Mouse (Mus musculus) kidney, adult 18-20 months (tissue): Measurements from ENCODE around the gene Col4a1.

Experiments used
- DNase-seq: peaks from one replicate; pipeline ENCODE4 v3.0.0; 2021

Gene Col4a1

DNA sequence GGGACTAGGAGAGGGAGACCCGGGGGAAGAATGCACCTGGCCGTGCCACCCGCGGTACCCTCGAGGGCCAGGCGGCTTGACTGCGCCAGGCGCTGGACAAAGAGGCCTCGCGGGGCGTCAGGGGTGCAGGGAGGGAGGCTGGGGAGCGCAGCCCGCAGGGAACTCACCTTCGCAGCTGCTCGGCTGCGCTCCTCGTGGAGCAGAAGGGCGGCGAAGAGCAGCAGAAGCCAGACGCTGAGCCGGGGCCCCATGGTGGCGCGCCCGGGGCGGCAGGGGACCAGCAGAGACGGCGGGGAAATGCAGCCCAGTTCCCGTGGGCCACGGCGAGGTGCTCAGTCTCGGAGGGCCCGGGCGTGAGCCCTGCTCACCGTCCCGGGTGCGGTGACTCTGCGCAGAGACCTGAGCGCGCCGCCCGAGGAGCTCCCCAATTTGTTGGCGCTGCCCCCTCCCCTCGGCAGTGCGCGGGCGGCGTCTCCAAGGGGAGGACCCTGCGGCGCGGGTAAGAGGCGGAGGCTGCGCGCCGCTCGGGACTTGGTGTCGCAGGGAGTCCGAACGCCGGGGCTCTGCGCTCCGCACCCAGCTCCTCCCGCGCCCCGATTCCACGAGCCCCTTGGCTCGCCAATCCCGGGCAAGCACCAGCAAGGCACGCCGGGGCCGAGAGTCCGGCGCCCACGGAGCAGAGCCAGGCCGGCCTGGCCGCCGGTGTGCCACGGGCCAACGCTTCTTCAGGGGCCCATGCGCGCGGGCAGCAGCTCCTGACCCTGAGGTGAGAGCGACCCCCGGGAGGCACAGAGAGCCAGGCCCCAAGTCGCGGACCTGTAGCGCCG lies at the start of gene Col4a1, which contains the start of gene Col4a2:
TSS of gene Col4a1 (minus strand) at position 478 of the 827 bp plus-strand sequence.
TSS of gene Col4a2 (plus strand) at position 457 of the 827 bp plus-strand sequence.
- peak; percentile 86 for DNase-seq

DNA sequence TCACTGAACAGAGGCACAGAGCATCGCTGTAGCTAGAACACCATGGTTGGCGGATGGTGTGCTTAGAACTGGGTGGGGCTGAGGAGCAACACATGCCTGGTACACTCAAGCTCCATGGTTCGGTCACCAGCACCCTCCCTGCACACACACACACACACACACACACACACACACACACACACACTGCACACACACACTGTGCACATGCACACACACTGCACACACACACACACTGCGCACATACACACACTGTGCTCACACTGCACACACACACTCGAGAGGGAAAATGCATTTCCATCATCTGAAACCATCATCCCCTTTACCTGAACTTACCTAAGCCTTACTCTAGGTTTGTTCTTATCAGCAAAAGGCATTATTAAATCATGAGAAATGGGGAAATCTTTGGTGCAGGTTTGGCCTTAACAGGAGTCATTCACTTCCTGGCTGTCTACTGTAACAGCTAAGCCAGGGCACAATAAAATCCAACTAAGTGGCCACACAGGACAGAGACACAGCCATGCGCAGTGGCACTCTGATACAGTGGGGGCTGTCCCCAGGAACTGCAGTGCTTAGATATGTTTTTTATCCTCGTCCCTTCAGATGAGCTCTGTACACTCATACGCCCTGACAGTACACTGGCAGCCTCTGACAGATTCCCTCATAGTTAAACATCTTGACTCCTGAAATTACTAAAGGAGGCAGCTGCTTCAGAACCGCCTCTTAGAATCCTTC lies 49.1 kb upstream of the Col4a1 start:
- DNase-seq: no peak

DNA sequence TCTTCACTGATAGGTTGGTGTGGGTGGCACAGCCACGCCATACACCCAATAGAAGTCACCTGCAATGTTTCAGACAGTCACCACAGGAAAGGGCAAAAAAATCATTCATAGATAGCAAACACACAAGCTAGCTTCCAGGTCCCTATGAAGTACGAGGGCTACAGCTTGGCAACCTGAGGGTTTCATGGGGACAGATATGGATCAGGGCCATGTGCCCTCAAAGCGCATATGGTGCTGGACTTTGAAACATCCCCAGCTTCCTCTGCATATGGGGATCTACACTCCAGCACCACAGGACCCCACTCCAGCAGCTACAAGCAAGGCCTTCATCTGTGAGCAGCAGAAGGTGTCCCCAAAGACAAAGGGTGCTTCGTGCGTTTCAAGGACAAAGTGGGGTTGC lies 47.2 kb upstream of the Col4a1 start:
- no peak for DNase-seq

DNA sequence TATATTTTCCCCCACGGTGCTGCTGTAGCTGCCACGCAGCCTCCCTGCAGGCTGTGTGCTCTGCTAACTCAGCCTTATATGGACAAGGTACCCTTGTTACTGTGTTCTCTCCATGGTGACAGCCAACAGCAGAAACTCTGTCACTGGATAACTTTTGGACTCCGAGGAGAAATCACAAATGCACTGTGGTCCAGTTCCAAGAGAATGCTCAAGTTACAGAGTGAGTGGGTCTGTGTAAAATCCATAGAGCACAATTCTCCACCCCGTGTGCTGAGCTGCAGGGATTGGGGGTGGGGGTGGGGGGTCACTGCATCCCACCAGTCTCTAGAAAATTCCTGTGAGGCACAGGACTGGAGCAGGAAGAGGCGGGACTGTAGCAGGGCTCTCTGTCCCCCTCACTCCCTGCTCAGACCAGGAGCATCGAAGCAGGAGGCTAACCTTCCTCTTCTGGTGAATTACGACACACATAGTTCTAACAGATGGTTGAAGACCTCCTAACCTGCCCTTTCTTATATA lies 45.4 kb upstream of the Col4a1 start:
- no peak for DNase-seq

DNA sequence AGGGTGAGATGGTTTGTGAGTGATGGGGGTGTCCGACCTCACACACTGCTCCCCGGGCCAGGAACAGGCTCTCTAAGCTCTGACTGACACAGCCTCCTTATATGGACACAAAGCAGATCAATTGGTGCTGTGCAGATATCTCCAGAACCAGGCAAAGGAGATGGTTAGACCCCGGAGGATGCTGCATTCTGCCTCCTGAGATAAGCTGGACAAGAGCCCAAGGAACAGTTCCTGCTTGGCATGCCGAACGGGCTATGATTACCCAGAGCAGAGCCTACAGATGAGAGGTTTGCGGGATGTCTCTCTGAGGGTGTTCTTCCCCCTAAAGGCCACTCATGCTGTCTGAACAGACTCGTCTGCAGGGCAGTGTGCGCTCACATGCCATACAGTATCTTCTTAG lies 44.1 kb upstream of the Col4a1 start:
- DNase-seq: no peak

DNA sequence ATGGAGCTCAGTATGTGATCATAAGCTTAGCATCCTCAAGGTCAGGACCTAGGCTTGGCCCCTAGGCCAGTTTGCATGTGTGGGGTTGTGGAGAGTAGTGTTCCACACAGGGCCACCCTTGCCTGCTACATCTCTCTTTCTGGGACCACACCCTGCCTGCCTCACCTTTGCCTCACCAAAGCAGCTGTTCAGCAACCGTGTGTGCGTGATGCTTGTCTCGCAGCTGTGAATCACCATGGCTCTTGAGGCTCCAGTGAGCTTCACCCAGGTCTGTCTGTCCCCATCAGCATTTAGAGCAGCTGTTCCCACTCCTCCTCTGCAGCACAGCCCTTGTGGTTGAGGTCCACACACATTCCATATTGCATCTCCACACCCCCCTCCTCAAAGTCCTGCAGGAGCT lies 43.3 kb upstream of the Col4a1 start:
- DNase-seq: no peak

DNA sequence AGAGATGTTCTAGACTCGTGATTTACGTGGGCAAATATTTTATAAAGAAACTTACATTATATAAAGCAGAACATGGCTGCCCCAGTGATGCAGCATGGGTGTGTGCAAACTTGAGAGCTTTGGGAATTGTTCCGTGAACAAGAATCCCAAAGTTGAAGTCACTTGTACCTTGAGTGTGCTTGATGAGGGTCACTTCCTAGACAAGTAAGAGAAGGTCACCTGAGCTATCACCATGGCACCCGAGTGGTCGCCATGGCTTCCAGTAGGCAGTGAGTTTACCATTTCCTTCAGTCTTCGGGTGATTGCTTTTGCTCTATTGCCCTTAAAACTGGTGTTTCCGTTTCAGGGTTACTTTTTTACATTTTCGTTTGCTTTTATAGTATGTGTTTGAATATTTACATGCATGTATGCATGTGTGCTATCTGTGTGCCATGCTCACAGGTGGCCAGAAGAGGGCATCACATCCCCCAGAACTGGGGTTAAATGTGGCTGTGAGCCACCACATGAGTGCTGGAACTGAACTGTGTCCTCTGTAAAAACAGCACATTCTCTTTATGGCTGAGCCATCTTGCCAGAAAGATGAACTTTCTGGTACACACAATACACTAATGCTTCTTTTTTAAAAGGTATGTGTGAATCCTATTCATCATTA lies 42.3 kb upstream of the Col4a1 start:
- DNase-seq: no peak

DNA sequence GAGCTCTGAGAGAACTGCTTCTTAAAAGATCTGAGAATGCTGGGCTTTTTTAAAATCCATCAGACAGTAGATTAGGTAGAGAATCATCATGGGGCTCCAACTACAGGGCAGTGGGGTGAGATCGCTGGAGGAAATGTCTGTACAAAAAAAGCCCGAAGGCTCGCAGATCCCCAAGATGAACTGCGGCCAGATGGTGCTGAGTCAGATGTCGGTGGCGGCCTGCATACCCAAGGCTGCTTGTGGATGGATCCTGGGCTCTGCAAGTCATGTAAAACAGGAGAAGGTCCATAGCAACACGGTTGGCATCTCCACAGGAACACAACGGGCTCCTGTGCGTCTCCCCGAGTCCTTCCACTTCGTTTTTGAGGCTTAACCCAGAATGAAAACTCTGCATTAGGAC lies 39.9 kb upstream of the Col4a1 start:
- DNase-seq: no peak

DNA sequence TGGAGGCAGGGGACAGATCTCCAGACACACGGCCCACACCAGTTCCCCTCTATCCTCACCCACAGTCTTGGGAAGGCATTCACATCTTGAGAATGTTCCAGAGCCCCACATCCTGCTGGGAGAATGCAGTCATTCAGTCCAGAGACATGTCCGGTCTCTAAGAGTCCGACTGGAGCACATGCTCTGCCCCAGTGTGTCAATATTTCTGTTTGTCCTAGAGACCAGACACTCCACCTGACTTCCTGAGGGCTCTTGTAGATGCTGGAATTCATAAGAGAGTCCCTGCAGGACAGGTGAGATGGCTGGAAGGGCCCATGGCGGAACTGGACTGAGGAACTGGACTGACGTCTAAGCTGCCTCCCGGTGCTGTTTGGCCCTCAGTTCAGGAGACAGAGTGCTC lies 38.7 kb upstream of the Col4a1 start:
- DNase-seq: no peak

DNA sequence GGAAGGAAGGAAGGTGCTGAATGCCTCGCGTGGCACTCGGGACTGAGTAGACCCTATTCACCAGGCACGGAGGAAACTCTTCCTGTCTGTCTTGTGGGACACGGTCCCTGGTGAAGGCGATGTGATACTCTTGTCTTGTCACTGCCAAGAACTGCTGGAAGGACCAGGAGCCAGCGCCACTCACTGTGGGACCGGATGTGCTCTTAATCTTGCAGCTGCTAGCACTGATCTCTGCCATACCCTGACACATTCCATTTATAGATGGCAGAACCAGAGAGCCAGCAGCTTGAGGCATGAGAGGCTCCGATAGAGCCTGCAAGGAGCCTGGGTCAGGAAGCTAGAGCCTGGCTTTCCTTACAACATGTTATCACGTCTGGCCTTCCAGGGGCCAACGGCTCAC lies 36.0 kb upstream of the Col4a1 start:
- DNase-seq: no peak

DNA sequence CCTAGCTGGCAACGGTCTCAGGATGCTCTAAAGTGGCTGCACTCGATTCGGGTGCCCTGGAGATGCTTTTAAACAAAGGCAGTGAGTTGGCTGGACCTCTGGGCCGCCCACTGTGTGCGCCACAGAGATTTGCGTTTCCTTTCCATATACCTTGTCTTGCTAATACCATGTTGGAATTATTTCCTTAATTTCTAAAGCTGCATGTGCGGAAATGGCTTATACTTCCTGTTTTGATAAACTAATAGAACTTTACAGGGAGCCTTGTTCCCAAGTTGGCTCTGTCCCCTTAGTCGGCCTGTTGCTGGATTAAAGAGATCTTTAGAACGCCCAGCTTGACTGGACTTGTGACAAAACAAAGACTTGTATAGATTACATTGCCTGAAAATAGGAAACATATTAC lies 35.1 kb upstream of the Col4a1 start:
- no peak for DNase-seq

DNA sequence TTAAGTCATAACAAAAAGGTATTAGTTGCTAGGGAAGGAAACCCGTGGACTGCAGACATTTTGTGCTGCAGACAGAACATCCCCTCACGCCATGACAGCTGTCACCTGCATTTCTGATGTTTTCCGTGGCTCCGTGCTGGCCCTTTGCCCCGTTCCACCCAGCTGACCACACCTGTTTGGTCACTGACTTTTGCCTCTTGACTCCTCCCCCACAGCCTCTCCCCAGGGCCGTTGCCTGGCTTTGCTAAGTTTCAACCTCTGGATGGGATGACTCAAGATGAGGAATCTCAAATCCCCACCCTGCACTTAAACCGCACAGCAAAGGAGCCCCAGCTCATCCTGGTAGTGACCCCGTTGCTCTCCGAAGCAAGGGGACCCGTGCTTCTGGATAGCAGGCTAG lies 33.6 kb upstream of the Col4a1 start:
- no peak for DNase-seq

DNA sequence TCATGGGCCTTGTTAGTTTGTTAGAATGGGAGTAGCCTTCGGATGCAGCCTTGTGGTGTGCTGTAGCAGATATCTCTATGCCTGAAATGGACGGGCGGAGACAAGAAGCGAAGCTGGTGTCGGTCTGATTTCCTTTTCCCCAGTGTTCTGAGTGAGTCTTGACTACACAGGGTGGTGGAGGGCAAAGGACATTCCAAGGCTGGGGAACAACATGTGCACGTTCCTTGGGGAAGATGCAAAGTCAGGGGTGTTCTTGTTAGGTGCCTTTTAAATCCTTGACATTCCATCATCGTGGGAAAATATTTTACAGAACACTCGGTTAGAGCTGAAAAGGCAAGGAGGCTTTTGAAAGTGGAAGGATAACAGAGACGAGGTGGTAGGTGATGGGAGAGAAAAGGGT lies 31.8 kb upstream of the Col4a1 start:
- DNase-seq: no peak

DNA sequence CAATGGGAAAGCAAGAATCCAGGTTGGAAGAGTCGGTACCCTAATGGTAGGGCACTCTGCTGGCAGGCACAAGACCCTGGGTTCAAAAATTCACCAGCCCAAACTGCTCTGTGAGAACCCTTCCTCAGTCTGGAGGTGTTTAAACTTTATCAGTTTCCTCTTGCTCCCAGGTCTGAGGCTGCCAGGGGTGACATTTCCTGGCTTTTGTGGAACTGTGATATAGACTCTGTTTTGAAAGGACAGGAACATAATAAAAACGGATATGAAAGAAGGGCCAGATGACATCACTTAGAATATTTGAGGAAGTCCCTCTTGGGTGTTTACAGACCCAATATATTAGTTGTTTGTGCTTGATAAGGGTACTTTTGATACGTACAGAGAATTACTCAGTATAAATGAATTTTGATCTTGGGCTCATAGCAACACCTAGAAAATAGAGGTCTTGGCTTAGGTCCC lies 28.5 kb upstream of the Col4a1 start:
- no peak for DNase-seq

DNA sequence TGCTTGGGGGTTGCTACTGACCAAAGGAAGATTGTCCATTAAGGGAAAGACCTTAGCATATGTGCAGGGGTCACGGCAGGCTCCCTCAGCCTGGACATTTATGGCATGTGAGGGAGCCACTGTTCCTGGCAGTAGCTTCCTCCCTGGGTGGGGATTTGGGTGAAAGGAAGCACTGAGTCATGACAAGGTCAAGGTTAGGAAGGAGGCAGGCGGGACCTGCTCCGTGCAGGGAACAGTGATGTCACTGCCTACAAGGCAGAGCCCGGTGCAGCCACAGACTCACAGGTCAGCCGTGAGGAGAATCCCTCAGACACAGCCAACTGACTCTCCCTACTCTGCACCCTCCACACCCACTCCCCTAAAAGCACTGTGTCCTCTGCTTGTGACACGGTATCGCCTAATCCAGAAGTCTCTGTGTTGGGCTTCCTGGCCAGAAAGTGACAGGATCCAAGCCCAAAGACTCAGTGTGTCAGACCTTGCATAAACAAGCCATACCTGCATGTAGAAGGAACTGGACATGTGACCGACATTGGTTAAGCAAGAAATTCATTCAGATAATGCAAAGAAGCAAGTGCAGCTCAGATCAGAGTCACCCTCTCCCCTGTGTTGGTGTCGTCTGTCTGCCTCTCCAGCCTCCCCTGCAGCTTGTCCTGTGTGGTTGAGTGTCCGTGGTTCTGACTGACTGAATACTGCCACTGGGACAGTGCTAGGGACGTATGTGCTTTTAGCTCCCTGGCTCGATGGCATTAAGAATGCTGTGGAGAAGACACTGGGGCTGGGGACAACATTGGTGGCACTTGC lies 27.9 kb upstream of the Col4a1 start:
- DNase-seq: peak; percentile 55

DNA sequence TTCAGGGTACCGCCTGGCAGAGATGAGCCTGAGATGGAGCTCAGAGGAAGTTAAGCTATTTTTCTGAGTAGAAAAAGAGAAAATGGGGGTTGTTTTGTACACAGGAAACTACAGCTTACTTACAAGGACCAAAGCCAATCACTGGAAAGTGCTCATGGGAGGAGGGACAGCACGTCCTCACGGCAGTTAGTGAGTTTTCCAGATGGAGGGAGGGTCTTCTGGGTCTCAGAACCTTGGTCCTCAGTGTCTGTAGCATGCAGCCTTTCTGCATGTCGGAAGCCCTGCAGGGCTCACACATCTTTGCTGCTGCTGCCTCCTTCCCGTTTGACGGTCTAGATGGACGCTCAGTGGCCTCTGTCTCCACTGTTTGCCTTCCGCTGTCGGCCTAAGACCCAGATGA lies 25.9 kb upstream of the Col4a1 start:
- no peak for DNase-seq

DNA sequence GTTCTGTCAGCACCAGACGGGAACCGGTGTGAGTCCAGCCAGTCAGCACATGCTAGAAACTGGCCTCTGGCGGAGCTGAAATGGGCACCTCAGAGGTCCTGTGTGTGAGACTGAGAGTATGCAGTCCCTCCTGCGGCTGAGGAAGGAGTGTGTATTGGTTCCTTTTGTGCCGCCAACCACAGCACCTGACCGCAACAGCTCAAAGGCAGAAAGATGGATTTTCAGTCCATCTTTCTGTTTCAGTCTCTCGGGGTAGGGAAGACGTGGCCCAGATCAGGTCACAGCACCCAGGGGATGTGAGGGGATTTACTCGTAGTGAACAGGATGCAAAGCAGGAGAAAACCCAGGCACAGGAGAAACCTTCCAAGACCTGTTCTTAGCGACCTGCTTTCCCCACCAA lies 25.0 kb upstream of the Col4a1 start:
- no peak for DNase-seq

DNA sequence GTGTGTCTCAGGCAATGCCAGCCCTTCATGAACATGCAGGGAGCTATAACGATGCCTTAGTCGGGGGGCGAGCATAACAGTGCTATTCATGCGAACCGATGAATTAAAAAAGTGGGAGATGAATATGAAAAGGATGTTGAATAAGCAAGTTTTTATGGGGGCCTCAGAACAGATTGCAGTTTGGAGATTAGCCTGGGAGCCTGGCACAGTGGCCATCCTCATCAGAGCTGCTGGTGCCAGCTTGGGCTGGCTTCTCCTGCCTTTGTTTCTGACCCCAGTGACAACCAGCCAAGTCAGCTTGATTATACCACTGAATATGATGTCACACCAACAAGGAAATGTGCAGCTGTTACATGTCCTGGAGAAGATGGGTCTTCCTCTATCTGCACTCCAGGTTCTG lies 23.7 kb upstream of the Col4a1 start:
- no peak for DNase-seq

DNA sequence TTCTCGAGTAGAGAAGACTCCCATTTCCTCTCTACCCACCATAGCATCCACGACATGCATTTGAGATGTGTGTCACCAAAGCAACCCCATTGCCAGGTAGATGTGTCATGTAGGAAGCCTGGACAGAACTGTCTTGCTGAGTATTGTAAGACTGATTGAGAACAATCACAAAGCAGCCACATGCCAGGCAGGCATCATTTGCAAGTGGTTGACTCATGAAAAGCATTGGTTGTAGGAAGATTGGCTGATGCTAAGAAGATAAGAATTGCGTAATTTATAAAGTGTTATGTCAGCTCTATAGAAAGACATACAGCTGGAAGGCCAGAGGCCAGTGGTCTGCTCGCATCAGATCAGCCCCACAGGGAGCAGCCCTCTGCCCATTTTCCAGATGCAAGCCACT lies 22.6 kb upstream of the Col4a1 start:
- DNase-seq: no peak

DNA sequence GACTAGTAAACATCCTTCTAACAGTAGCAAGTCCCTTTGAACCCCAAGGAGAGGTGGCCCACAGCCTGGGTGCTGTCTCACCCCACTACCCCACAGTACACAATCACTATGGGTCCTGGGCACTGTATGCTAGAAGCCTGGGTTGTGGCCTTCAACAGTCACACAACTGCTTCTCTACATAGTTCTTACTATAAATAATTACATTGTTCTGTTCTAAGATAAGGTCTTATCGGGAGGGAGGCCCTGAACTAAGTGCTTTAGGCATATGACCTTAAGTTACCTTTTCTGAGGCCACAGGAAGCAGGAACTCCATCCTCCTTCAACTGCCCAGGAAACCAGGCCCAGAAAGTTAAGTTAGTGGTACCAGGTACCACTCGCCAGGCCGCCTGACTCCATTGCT lies 21.9 kb upstream of the Col4a1 start:
- no peak for DNase-seq

DNA sequence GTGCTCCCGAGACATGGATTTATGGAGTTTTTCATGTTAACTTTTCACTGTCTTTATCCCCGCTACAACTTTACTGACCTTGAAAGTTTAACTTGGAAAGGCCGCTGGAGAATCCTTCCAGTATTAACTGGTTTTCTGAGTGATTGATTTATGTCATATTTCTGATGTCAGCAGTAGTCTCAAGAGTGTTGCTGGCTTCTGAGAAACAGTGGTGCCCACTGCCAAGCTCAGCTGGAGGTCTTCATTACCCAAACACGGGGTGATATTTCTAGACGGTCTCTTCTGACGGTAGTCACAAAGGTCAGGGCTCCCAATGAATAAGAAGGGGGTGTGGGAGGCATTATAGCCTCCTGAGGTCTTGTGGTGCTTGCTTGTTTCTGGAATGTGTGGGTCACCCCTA lies 21.1 kb upstream of the Col4a1 start:
- no peak for DNase-seq

DNA sequence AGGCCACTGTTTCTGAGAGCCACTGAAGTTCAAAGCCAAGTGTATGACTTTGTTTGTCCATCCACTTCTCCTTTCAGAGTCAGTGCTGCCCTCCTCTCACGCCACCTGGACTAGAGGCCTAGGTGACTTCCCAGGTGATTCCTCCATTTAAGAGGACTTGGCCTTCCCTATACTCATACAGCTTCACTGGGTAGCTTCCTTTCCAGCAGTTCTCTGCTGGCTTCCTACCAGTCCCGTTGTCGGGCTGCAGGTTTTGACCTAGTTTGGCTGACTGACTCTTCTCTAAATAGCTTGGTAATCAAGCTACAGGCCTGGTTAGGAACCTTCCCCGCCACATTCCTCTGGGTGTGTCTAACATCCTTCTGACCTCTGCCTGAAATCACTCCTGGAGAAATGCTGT lies 18.9 kb upstream of the Col4a1 start:
- no peak for DNase-seq
